Comparison of ENCODE assay signal across 8 mouse cellular contexts in the genomic region with DNA sequence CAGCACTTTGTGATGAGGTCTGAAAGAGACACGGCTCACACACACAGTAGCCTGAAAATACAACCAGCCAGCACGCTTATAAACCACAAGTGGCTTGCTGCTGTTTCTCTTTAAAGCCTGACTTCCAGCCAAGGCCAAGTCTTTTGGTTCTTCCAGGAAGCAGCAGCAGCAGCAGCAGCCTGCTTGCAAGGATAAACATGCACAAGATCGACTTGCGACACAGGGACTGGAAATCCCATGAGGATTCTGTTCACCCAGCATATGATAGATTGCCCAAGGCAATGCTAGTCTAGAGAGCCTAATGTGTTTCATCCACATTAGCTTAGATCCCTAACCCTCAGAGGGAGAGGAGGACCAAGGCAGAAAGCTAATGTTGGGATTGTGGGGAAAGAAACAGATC. TPM values are rescaled to one million over a fixed set of nuclear protein-coding genes. Genes with fewer than 3 reads are reported as not detected.
DNase-seq lines count a peak whose midpoint lies in the region; ATAC-seq and TF ChIP-seq lines count a peak whose summit lies in the region.

No protein-coding gene starts in this region.

- no peak for ATAC-seq in forebrain, embryonic 12.5 days (ENCODE audit: low FRiP score)
- ATAC-seq in hindbrain, embryonic 15.5 days (ENCODE audit: low FRiP score, low read depth): no peak
- peak; percentile 60; the same call in 1 of the 2 replicates for ATAC-seq in lung, embryonic 15.5 days (ENCODE audit: borderline replicate concordance, extremely low read depth, low FRiP score, low TSS enrichment)

- no peaks in the 10 kb centered on the region for H3K27me3 ChIP-seq in forebrain, embryonic 12.5 days
- no peaks in the 10 kb centered on the region for H3K27me3 ChIP-seq in hindbrain, embryonic 15.5 days
- no peaks in the 10 kb centered on the region for H3K27me3 ChIP-seq in lung, embryonic 15.5 days
- no peaks in the 10 kb centered on the region for H3K27me3 ChIP-seq in cerebellum, adult 2 months (ENCODE audit: control insufficient read depth, insufficient read depth, low read length)

- peaks cover 25% of the 10 kb centered on the region for H3K4me1 ChIP-seq in forebrain, embryonic 12.5 days
- H3K4me1 ChIP-seq in hindbrain, embryonic 15.5 days (replicated peaks): peaks cover 46% of the 10 kb centered on the region
- peaks cover 46% of the 10 kb centered on the region for H3K4me1 ChIP-seq in lung, embryonic 15.5 days
- peaks cover 10% of the 10 kb centered on the region for H3K4me1 ChIP-seq in cerebellum, adult 2 months (ENCODE audit: control insufficient read depth, insufficient read depth, low read length)

- WGBS in forebrain, embryonic 12.5 days: 67% methylated on average over 4 of the region's 4 CpGs
- 37% methylated on average over 4 of the region's 4 CpGs for WGBS in hindbrain, embryonic 15.5 days
- 21% methylated on average over 4 of the region's 4 CpGs for WGBS in lung, embryonic 15.5 days
- 20% methylated on average over 4 of the region's 4 CpGs for WGBS in cerebellum, adult 2 months

- peaks cover 22% of the 10 kb centered on the region; the same call in 1 of the 2 replicates for H3K36me3 ChIP-seq in forebrain, embryonic 12.5 days (replicated peaks)
- no peaks in the 10 kb centered on the region for H3K36me3 ChIP-seq in hindbrain, embryonic 15.5 days
- peaks cover 25% of the 10 kb centered on the region for H3K36me3 ChIP-seq in lung, embryonic 15.5 days

- H3K4me2 ChIP-seq in forebrain, embryonic 12.5 days: no peak overlapping the region
- H3K4me2 ChIP-seq in hindbrain, embryonic 15.5 days: no peak overlapping the region
- no peak overlapping the region for H3K4me2 ChIP-seq in lung, embryonic 15.5 days

- H3K27ac ChIP-seq in forebrain, embryonic 12.5 days: peak overlapping the region; percentile 50; the same call in 1 of the 2 replicates
- peak overlapping the region; percentile 67 for H3K27ac ChIP-seq in hindbrain, embryonic 15.5 days (replicated peaks)
- H3K27ac ChIP-seq in lung, embryonic 15.5 days: peak overlapping the region; percentile 60
- no peak overlapping the region for H3K27ac ChIP-seq in cerebellum, adult 2 months (ENCODE audit: insufficient read depth, low read length)

- no peak overlapping the region for H3K4me3 ChIP-seq in forebrain, embryonic 12.5 days (replicated peaks)
- H3K4me3 ChIP-seq in hindbrain, embryonic 15.5 days: no peak overlapping the region
- no peak overlapping the region for H3K4me3 ChIP-seq in lung, embryonic 15.5 days
- H3K4me3 ChIP-seq in cerebellum, adult 2 months (replicated peaks; ENCODE audit: insufficient read depth, low read depth, low read length): no peak overlapping the region

- H3K9ac ChIP-seq in forebrain, embryonic 12.5 days: no peak overlapping the region
- H3K9ac ChIP-seq in hindbrain, embryonic 15.5 days: no peak overlapping the region
- no peak overlapping the region for H3K9ac ChIP-seq in lung, embryonic 15.5 days

- H3K9me3 ChIP-seq in forebrain, embryonic 12.5 days: no peaks in the 10 kb centered on the region
- H3K9me3 ChIP-seq in hindbrain, embryonic 15.5 days: no peaks in the 10 kb centered on the region
- no peaks in the 10 kb centered on the region for H3K9me3 ChIP-seq in lung, embryonic 15.5 days

- TF ChIP-seq POLR2A in cerebellum, adult 2 months (IDR thresholded peaks at IDR 0.05; ENCODE audit: borderline replicate concordance, insufficient read depth, low read length): no peak

- TF ChIP-seq CTCF in cerebellum, adult 2 months (IDR thresholded peaks at IDR 0.05; ENCODE audit: borderline replicate concordance, insufficient read depth, low read depth, low read length): no peak

- peak; percentile 50 for DNase-seq in adrenal gland, adult 8-10 months
- no peak for DNase-seq in adrenal gland, postnatal 4 days (ENCODE audit: low spot score in 2 of 2)
- peak; percentile 43 for DNase-seq in yolk sac, embryonic 10.5 days (ENCODE audit: low spot score)
- no peak for DNase-seq in frontal cortex, adult 2 months (ENCODE audit: extremely low spot score in 1 of 2, low spot score in 1 of 2)
- DNase-seq in cerebellum, adult 2 months: no peak

RNA-seq across cellular contexts. Expression of gene Fermt2, which starts 22.0 kb away (rescaled TPM):
- 100 to 1,000 TPM in 2 of 4 experiments, 10 to 100 TPM in 2; 57.4 to 113 (median 98.9) TPM for total RNA-seq in adrenal gland, adult 8-10 months (2022)
- 100 to 1,000 TPM; 132 to 136 TPM for total RNA-seq in adrenal gland, postnatal 4 days (2021)
- polyA plus RNA-seq in forebrain, embryonic 12.5 days (2016; fragmentation: Nextera tagmentation; extraction: Ambion mirVana): 65.9 and 71.1 TPM in 2 replicates
- 62.3 and 69.9 TPM in 2 replicates for polyA plus RNA-seq in hindbrain, embryonic 15.5 days (2015; fragmentation: Nextera tagmentation; extraction: Ambion mirVana)
- polyA plus RNA-seq in lung, embryonic 15.5 days (2015; fragmentation: Nextera tagmentation; extraction: Ambion mirVana): 239 and 248 TPM in 2 replicates
- polyA plus RNA-seq in frontal cortex, adult 2 months (2012; rRNA removed): 83.2 and 91.3 TPM in 2 replicates
- 78.8 and 81.0 TPM in 2 replicates for polyA plus RNA-seq in cerebellum, adult 2 months (2012; rRNA removed)

Comparison
In these comparisons a context has a peak if more than half of its experiments do, and no peak if none do; other contexts are left out.
1. DNase-seq: peak in adrenal gland, adult 8-10 months (single experiment) and yolk sac, embryonic 10.5 days (single experiment); none in adrenal gland, postnatal 4 days (0 of 2), frontal cortex, adult 2 months (0 of 2) and cerebellum, adult 2 months (0 of 2).